Mouse (Mus musculus) gastrocnemius, postnatal 4 days (tissue): ENCODE results near the gene Gm21904. TPM values are rescaled to one million over a fixed set of nuclear protein-coding genes. Genes with fewer than 3 reads are reported as not detected.
"Not testable (repeated sequence)": the region's sequence is repeated elsewhere in the genome, so short reads cannot be mapped to it uniquely, and the experiment has no call there.

Experiments
- DNase-seq, 2 experiments: peaks; one replicate each; pipeline ENCODE4 v3.0.0; 2021 to 2022; ENCODE audit warnings: low spot score in 2 of 2, mixed read lengths in 2 of 2
- long read RNA-seq, 2 experiments: library from polyadenylated mRNA; stranded (forward); transcript quantifications; one replicate each; pipeline ENCODE4 v2.0.0; 2021
- total RNA-seq, 2 experiments: library from RNA; stranded (reverse); gene quantifications; 2 replicates each; pipeline ENCODE4 v1.2.3; 2021

Gm21904 gene
- not detected for total RNA-seq
- long read RNA-seq, experiment 1, result 0 reads
- long read RNA-seq, experiment 2, result 0 reads

GRCm38 (mm10) chrY:17846166-17846565 is at the start of gene Gm21904:
TSS of gene Gm21904 (minus strand) at chrY:17846266.
- not testable (repeated sequence) for DNase-seq

- DNase-seq, result not testable (repeated sequence)
Observed at GRCm38 (mm10) chrY:17874441-17874840, 28.4 kb upstream of the Gm21904 start, which contains the start of the genes Gm20772 and Gm20831. TSS of gene Gm20772 (plus strand) at chrY:17874741. TSS of gene Gm20831 (plus strand) at chrY:17874741.

Other genes starting within 250 kb of the Gm21904 start
- gene Gm20772, start 28.5 kb upstream of the Gm21904 start, total RNA-seq, result not detected
- not detected for gene Gm20831, start 28.5 kb upstream of the Gm21904 start, total RNA-seq
- not detected for gene Srsy, start 91.1 kb upstream of the Gm21904 start, total RNA-seq
- not detected for gene Gm21764, start 215.5 kb upstream of the Gm21904 start, total RNA-seq
- not detected for gene Ssty1, start 242.8 kb upstream of the Gm21904 start, total RNA-seq